Mouse (Mus musculus): ENCODE results near the gene Rasal1. TPM values are rescaled to one million over a fixed set of nuclear protein-coding genes. Genes with fewer than 3 reads are reported as not detected.

Rasal1 gene
- total RNA-seq (2021) = 10 to 100 TPM; 10.7 to 15.8 TPM
- long read RNA-seq, experiment 1, transcript Rasal1-205 (21 exons, 3,251 nt) = major isoform, 5 of 13 reads
- long read RNA-seq, experiment 1, partial matches to known transcripts = 3 of 13 reads
- long read RNA-seq, experiment 1, other reads (novel, unspliced or antisense) = 5 of 13 reads
- long read RNA-seq, experiment 2, transcript Rasal1-205 (21 exons, 3,251 nt) = major isoform, 7 of 26 reads
- long read RNA-seq, experiment 2, partial matches to known transcripts = 8 of 26 reads
- long read RNA-seq, experiment 2, other reads (novel, unspliced or antisense) = 11 of 26 reads

- peak; percentile 47 to 56 for DNase-seq (ENCODE audit: low spot score in 2 of 2)
Measured at GRCm38 (mm10) chr5:120648569-120649373, at the start of gene Rasal1. Gene Rasal1, plus strand, starts transcription at chr5:120648812.

- no peak for DNase-seq (ENCODE audit: low spot score in 2 of 2)
Measured at GRCm38 (mm10) chr5:120599625-120600024, 49.0 kb upstream of the Rasal1 start.

GRCm38 (mm10) chr5:120600946-120601668, 47.5 kb upstream of the Rasal1 start:
- no peak for DNase-seq (ENCODE audit: low spot score in 2 of 2)

DNA sequence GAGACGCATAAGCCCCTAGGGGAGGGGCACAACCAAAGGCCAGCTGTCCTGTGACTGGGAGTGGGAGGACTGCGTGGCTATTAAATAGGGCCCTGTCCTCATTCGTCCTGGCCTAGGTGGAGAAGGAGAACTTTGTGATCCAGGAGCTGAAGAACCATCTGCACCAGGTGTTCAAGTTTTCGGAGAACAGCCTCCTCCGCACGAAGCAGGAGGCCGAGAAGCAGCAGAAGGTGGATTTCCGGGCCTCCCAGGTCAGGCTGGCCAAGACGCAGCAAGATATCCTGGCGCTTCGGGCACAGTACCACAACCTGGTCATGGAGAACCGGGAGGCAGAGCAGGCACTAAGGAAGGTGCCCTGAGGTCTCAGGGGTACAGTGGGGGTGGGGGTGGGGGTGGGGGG, 46.4 kb upstream of the Rasal1 start:
- DNase-seq (ENCODE audit: low spot score in 2 of 2) = no peak

DNA sequence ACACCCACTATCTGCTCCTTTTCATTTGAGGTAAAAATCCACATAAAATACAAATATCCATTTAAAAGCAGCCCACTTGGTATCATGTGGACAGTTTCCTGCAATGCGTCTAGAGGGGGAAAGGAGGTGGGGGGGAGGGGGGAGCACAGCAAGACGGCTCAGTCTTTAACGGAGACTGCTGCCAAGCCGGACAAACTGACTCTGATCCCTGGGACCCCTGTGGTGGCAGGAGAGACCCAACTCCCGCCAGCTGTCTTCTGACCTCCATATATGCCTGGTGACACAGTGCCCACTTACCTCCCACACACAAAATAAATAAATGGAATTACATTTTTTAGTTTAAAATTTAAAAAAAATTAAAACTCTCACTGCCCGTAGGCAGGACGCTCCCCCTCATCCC, 45.1 kb upstream of the Rasal1 start:
- DNase-seq (ENCODE audit: low spot score in 2 of 2) = no peak

GRCm38 (mm10) chr5:120604839-120605238, 43.8 kb upstream of the Rasal1 start:
- DNase-seq (ENCODE audit: low spot score in 2 of 2) = peak; percentile 65 to 75

DNA sequence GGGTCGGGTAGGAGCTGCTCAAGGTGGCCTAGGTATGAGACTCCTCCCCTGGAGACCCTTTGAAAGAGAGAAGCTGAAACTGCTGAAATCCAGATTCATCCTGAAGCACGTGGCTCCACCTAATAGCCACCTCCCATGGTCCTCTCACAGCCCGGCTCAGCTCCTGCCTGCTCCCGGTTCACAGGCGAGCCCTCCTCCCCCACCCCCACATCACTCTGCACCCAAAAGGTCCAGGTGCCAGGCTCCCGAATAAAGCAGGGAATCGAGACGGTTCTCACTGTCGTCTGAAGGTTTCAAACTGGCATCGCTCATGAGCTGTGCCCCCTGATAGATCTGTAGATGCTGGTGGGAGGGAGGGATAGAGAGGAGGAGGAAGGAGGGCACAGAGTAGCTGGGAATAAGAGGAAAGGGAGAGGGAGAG, 43.4 kb upstream of the Rasal1 start:
- DNase-seq (ENCODE audit: low spot score in 2 of 2) = no peak

GRCm38 (mm10) chr5:120605688-120606087, 42.9 kb upstream of the Rasal1 start:
- DNase-seq (ENCODE audit: low spot score in 2 of 2) = peak; percentile 79

GRCm38 (mm10) chr5:120606590-120607200, 41.9 kb upstream of the Rasal1 start:
- no peak for DNase-seq (ENCODE audit: low spot score in 2 of 2)

DNA sequence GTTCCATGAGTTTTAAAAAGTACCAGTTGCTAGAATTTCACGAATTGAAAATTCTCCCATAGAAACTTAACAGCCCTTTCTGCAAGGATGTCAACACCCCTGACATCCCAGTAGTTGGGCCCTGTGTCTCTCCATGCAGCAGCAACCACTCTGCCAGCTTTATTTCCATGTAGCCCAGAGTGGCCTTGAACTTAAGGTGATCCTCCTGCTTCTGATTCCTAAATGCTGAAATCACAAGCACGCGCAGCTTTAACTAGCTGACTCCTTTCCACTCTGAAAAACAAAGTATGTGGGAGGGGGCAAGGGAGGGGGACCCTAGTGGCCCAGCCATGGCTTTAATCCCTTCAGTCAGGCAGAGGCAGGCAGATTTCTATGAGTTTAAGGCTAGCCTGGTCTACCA, 41.3 kb upstream of the Rasal1 start:
- no peak for DNase-seq (ENCODE audit: low spot score in 2 of 2)

DNA sequence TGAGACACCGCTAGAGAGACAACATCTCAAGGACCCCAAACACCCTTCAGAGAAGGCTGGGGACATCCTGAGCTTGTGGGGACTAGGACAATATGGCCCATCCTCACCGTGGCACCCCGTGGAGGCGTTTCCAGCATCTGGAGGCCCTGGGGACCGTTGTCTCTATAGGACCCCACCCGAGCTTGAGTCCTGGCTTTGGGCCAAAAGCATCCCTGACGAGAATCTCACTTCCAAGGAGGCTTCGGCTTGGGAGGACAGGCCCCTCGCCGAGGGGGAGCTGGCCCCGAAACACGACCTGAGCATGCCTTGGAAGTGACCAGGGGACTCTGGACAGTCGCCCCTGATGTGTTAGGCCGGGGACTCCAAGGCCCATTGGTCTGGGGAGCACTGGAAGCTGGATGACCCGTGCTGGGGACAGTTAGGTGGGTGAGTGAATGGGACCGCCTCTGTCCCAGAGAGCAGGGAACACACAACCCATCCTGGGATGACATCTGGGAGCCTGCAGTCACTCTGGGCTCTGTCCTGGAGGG, 39.3 kb upstream of the Rasal1 start:
- DNase-seq (ENCODE audit: low spot score in 2 of 2) = no peak

DNA sequence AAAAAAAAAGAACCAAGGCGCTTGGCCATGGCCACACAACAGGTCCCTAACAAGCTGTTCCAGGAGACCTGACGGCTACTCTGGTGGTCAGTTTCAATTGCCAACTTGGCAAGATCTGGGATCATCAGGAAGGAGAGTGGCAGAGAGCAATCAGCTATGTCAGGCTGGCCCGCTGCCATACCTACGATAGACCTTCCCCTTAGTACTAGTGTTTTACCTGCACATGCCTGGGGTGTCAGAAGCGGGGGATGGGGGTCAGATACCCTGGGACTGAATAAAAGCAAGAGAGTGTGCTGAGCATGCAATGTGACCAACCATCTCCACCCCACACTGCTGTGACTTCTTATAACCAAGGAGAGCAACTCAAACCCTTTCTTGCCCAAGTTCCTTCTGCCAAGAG, 37.7 kb upstream of the Rasal1 start:
- DNase-seq (ENCODE audit: low spot score in 2 of 2) = no peak

- DNase-seq (ENCODE audit: low spot score in 2 of 2) = no peak
Measured at GRCm38 (mm10) chr5:120611416-120611815, 37.2 kb upstream of the Rasal1 start.

DNA sequence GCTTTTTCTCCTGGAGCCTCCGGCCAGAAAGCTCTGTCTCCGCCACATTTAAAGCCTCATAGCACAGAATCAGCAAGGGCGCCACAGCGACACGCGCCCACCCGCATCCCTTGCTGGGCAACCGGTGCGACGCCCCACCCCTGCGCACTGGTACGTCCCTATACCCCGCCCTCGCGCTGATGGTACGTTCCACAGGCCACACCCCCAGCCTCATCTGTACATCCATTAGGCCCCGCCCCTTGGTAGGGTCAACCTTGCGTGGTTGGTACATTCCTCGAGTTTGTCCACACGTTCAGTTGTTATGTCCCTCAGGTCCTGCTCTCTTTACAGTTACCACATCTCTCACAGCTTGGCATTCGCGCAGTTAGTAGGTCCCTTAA, 36.2 kb upstream of the Rasal1 start, which contains the start of the genes Rita1 and Ddx54:
Rita1 (minus strand) TSS at position 148 of the 380 bp plus-strand sequence.
Ddx54 (plus strand) TSS at position 298 of the 380 bp plus-strand sequence.
- peak; percentile 88 to 94 for DNase-seq (ENCODE audit: low spot score in 2 of 2)

DNA sequence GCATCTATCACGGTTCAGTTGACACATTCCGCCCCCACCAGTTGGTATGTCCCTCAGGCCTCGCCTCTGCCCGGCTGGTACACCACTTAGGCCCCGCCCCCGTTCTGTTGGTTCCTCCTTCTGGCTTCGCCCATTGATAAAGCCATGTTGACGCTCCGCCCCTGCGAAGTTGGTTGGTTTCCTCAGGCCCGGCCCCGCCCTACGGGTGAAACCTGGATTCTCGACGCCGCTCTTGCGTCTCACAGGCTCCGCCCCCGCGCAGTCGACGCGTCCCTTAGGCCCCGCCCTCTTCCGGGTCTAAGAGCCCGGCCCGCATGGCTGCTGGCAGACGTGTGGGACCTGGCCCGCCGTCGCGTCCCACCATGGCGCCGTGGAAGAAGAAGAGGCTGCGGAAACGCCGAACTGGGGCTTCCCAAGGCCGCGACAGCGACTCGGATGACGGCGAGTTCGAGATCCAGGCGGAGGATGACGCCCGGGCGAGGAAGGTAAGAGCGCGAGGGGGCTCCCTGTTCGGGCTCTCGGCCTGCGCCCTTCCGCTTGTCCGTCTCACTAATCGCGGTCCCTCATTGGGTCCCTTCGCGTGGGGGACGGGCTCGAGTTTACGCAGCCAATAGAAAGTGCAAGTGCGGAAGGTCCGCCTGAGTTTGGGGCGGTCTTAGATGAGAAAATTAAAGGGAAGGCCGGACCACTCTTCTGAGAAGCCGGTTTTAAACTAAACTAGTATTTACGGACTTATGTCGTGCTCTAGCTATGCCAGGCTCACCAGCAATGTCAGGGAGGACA, 35.6 kb upstream of the Rasal1 start:
- DNase-seq (ENCODE audit: low spot score in 2 of 2) = peak; percentile 90 to 100

DNA sequence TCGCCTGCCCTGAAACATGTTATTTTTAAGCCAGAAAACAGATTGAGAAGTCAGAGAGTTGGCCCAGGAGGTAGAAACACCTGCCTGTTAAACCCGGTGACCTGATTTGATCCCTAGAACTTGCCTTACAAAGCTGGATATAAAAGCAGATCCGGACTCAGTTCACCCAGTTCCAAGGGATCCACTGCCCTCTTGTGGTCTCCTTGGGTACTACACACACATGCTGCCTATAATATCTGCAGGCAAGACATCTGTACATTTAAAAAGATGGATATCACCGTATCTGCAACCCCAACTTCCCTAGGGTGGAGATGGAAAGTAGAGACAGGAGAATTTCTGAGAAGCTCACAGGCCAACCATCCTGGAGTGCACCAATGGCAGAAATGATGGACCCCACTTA, 32.7 kb upstream of the Rasal1 start:
- DNase-seq (ENCODE audit: low spot score in 2 of 2) = no peak

- DNase-seq (ENCODE audit: low spot score in 2 of 2) = no peak
Measured at GRCm38 (mm10) chr5:120618778-120619177, 29.8 kb upstream of the Rasal1 start.

DNA sequence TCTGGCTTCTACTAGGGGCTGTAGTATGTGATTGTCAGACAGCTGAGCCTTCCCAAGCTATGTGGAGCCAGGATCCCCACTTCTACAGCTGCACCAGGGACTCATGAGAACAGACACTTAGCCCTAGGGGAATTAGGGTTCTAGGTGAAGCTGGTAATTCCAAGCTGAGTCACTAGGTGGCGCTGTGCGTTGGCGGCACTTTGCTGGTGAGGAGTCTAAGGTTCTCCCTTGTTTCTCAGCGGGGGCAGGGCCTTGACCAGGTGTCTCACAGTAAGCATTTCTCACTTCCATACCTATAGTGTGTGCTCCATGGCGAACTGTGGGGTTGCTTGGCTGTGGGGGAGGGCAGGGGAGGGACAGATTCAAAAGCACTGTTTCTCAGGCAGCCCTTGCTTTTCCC, 29.4 kb upstream of the Rasal1 start:
- DNase-seq (ENCODE audit: low spot score in 2 of 2) = no peak

DNA sequence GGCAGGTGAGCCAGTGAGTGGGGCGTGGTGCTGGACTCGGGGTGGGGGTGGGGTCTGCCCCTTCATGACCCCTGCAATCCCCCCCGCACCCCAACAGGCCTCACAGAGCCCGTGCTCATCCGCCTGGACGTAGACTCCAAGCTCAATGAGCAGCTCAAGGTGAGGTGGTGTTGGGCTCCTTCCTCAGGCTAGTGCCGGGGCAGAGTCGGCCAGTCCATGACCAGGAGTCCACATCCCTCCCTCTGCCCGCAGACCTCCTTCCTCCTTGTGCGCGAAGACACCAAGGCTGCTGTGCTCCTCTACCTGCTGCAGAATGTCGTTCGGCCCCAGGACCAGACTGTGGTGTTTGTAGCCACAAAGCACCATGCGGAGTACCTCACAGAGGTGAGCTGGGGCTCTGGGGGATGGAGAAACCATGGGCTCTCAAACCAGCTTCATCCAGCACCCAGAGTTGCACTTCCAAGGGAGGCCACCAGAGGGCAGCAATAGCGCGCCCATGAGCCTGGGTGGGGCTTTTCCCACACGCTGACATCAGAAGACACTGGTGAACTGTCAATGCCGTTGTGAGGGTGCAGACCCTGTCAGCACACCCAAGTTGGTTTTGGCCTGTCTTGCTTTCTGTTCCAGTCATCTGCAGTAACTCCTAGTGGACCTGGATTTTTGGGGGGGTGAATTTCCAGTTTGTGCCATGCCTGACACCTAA, 28.1 kb upstream of the Rasal1 start:
- peak; percentile 71 to 72 for DNase-seq (ENCODE audit: low spot score in 2 of 2)
